Mouse (Mus musculus): ENCODE measurements around the gene Mesp1. TPM values are rescaled to one million over a fixed set of nuclear protein-coding genes. Genes with fewer than 3 reads are reported as not detected.
A peak's percentile ranks its signal among the peaks of the same experiment; 100 is the strongest.

The Mesp1 gene
- total RNA-seq (2021), result under 1 TPM in 1 of 2 experiments, not detected in 1; 0.57 TPM
- long read RNA-seq, partial matches to known transcripts, result 1 of 2 reads
- long read RNA-seq, other reads (novel, unspliced or antisense), result 0 of 2 reads

- no peak for DNase-seq (ENCODE audit: low spot score in 2 of 2)
Measured at GRCm38 (mm10) chr7:79793688-79794087, at the start of gene Mesp1. Gene Mesp1 (minus strand): TSS chr7:79793788.

DNA sequence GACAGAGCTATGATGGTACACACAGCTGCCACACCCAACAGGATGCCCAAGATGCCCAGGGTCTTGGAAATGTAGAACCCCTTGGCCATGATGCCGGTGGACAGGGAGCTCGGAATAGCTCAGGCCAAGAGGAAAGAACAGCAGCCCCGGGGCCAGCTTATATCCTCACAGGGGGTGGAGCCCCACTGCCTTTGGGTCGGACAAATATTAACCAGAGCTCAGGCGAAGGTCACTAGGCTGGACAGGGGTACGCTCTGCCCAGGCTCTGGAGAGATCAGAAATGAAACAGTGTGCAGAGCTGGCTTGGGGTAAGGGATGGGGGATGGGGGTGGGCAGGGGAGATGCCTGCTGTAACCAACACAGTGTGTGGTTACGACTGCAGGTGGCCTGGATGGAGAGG, 48.6 kb upstream of the Mesp1 start:
- DNase-seq (ENCODE audit: low spot score in 2 of 2), result no peak

DNA sequence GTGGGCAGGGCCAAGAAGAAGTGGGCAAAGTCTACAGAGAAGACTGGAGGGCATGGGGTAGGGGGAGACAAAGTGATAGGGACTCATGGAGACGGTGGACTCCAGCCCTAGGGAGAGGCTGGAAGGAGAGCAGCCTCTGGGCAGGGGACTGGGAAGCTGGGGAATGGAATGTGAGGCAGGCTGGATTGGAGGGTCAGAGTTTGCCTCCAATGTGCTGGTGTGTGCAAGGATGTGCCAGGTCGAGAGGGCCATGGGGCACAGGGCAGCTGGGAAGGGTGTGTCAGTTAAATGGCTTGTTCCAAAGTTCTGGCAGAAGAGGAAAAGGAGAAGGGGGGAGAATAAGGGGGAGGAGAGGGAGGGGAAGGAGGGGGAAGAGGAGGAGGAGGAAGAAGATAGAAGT, 43.7 kb upstream of the Mesp1 start:
- DNase-seq (ENCODE audit: low spot score in 2 of 2), result no peak

GRCm38 (mm10) chr7:79835196-79835595, 41.6 kb upstream of the Mesp1 start:
- DNase-seq (ENCODE audit: low spot score in 2 of 2), result no peak

DNA sequence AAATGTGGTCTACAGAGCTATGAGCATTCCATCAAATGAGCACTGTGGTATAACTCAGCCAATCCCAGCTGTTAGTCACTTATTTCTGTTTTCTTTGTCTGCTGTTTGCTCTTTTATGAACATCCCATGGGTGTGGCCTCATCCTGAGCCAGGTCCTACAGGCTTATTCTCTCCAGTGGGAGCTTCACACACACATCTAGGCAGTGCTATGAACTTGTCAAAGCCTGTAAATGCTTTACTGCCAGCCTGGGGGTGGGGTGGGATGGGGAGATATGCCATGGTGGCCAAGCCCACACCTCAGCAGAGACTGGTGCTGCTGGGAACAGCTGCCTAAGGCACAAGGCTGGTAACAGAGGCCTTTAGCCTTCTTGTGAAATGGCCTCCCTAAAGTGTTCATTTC, 39.4 kb upstream of the Mesp1 start:
- no peak for DNase-seq (ENCODE audit: low spot score in 2 of 2)

DNA sequence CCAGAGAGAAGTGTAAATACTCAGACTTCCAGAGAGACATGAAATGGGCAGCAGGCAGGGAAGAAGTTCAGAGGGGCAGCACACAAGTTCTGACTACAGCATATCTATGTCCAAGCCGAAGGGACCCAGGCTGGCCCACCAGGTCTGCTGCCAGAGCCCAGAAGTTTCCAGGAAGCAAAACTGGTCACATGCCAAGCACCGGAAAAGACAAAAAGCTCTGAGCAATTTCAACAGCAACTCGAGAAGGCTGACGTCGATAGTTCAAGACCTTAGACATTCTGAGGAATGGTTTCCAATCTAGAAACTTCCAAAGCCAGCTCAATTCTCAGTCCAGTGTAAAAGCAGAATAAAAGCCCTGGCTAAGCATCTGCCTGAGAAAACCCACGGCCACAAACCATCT, 38.0 kb upstream of the Mesp1 start:
- no peak for DNase-seq (ENCODE audit: low spot score in 2 of 2)

- DNase-seq (ENCODE audit: low spot score in 2 of 2), result no peak
Measured at GRCm38 (mm10) chr7:79831145-79831544, 37.6 kb upstream of the Mesp1 start.

DNA sequence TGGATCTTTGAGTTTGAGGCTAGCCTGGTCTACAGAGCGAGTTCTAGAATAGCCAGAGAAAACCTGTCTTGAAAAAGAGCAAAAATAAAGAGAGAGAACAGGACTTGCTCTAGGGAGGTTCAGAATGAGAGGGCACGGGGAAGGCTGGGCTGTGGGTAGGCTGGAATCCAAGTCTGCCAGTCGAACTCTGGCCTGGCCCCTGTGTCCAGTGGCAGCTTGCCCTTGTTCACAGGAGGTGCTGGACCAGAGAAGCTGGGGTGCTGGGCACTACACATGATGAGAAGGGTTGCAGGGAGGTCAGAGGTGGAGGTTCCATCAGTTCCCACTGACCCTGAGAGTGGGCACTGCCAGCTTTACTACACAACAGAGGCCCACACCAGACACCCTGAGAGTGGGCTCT, 34.8 kb upstream of the Mesp1 start:
- DNase-seq (ENCODE audit: low spot score in 2 of 2), result no peak

DNA sequence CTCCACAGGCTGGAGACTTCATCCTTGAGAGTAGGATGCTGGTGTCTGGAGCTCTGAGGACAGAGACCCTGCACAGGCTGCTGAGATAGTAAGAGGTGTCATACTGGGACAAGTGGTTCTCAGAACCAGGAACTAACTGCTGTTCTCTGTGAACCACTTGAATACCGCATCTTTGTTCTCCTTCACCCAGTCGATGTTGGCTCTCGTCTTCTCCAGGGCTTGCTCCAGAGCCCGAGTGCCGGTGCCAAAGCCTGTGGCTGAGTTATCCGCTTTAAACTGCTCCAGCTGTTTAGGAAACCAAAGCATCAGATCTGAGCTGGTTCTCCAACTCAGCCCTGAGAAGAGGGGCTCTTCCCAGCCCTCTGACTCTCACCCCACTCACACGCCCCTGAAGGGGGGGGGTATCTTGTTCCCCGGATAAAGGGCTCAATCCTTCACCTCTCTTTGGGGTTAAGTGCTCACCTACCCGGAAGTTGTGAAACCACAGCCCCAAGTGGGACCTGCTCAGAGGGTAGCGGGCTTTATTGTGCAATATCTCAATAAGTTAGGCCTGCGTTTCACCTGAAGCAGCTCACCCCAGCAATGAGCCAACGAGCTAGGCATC, 28.6 kb upstream of the Mesp1 start:
- no peak for DNase-seq (ENCODE audit: low spot score in 2 of 2)

GRCm38 (mm10) chr7:79819996-79820395, 26.4 kb upstream of the Mesp1 start:
- no peak for DNase-seq (ENCODE audit: low spot score in 2 of 2)

DNA sequence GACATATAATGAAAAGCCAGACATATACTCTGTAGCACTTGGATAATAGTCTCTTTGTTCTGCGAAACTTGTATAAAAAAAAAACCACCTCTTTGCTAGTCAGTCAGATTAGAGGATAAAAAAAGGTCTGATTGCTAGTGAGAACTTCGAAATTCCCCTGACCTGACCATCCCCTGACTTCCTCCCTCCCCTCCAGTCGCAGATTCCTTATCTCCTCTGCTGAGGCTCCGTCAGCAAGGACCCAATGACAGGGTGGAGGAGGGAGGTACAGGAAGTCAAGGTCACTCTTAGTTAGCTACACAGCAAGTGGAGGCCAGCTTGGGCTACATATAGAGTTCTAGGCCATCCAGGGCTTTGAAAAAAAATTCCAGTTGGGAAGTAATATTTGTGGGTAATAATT, 25.9 kb upstream of the Mesp1 start:
- no peak for DNase-seq (ENCODE audit: low spot score in 2 of 2)

GRCm38 (mm10) chr7:79818321-79818720, 24.7 kb upstream of the Mesp1 start:
- DNase-seq (ENCODE audit: low spot score in 2 of 2), result no peak

DNA sequence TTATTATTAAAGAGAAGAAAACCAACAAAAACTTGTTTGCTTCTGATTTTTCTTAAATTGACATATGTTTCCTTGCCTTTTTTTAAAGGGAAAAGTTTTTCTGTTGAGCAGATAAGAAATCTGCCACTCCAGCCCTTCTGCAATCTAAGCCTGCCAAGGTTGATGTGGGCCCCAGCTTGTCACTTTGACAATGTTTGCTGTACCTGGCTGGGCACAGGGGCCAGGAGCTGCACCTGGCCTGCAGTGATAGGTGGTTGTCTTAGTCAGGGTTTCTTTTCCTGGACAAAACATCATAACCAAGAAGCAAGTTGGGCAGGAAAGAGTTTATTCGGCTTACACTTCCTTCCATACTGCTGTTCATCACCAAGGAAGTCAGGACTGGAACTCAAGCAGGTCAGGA, 19.8 kb upstream of the Mesp1 start:
- DNase-seq (ENCODE audit: low spot score in 2 of 2), result no peak

DNA sequence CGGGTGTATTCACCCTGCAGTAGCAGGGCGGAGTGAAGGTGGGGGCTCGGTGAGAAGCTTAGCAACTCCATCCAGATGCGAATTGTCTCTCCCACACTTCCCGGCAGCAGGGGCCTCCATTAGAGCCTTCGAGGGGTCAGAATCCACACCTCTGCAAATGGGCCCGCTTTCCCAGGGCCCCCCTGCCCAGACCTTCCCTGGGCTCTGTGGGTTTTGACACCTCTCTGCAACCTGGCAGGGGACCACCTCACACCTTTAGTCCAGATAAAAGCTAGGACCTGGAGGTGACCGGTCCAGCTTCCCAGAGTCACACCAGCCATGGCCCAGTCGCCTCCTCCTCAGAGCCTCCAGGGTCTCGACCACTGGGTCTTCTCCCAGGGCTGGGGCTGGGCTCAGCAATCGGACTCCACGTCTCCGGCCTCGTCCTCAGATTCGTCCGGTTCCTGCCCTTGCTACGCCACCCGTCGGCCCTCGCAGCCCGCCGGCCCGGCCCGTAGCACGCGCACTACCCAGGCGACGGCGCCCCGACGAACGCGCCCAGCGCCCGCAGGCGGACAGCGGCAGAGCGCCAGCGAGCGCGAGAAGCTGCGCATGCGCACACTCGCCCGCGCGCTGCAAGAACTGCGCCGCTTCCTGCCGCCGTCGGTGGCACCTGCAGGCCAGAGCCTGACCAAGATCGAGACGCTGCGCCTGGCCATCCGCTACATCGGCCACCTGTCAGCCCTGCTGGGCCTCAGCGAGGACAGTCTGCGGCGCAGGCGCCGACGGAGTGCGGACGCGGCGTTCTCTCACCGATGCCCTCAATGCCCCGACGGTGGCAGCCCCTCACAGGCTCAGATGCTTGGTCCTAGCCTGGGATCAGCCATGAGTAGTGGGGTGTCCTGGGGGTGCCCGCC, 17.3 kb upstream of the Mesp1 start, which contains the start of gene Mesp2:
Gene Mesp2 (plus strand): TSS at position 117 of the 896 bp plus-strand sequence.
- DNase-seq (ENCODE audit: low spot score in 2 of 2), result peak; percentile 75 to 81

GRCm38 (mm10) chr7:79808561-79808960, 15.0 kb upstream of the Mesp1 start:
- DNase-seq (ENCODE audit: low spot score in 2 of 2), result no peak

- no peak for DNase-seq (ENCODE audit: low spot score in 2 of 2)
Measured at GRCm38 (mm10) chr7:79803887-79804286, 10.3 kb upstream of the Mesp1 start.

DNA sequence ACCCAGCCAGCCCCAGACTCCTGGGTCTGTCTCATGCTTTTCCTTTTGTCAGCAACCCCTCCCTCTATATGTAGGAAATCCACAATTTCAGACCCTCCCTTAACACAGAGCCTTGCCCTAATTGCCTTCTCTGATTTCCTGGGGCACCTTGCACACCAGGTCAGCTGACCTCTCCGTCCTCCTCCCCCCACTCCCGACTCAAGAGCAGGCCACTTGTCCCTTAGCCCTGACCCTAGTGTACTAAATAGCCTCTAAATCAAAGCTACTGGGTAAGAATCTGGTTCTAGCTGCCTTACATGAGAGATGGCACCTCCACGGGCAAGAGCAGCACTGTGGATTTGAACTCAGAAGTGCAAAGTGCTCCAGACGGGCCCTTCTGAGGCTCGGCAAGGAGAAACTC, 8.4 kb upstream of the Mesp1 start:
- DNase-seq (ENCODE audit: low spot score in 2 of 2), result no peak

- DNase-seq (ENCODE audit: low spot score in 2 of 2), result no peak
Measured at GRCm38 (mm10) chr7:79801391-79801790, 7.8 kb upstream of the Mesp1 start.

DNA sequence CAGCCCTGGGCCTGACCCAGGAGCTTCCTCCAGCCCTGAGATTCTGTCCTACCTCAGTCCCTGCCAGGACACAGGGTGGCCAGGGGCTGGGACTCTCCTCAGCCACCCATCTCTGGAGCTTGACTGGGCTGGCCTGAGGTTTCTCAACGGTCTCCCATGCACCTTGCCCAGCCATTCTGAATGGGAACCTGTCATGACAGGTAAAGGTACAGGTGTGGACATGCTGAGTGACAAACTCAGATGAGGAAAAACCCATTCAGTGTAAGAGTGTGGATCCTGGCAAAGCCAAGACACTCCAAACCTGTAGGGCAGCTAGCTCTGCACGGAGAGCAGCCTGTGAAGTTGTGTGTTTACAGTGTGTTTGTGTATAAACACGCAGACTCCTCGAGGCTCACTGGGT, 6.7 kb upstream of the Mesp1 start:
- DNase-seq (ENCODE audit: low spot score in 2 of 2), result no peak

DNA sequence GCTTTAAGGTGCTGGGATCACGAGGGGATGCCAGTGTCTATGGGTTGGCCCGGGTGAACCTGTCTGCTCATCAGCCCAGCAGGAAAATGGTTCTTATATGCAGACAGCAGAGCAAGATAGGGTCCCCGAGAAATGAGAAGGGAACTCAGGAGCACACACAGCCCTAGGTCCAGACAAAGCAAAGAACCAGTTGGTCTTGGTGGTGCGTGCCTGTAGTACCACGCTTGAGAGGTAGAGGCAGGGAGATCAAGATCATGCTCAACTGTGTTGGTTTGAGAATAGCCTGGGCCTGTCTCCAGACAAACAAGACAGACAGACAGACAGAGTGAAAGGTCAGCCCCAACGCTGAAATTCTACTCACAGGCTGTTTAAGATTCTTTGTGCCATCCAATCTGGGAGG, 5.9 kb upstream of the Mesp1 start:
- DNase-seq (ENCODE audit: low spot score in 2 of 2), result no peak

DNA sequence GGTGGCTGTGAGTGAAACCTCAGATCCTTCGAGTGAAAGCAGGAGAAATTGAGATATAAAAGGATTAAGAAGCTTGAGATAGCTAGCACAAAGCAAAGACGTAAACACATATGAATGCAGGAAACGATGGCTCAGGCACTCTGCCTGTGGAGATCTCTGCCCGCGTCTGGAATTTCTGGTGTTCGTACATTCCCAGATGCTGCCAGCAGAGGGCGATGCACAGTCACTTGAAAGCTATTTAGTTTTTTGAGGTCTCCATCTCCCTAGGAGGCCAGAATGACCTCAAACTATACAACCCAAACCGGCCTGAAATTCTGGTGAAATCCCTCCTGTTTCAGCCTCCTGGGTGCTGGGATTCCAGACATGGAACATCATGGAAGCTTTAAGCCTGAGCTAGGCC, 5.5 kb upstream of the Mesp1 start:
- peak; percentile 87 to 89 for DNase-seq (ENCODE audit: low spot score in 2 of 2)

- DNase-seq (ENCODE audit: low spot score in 2 of 2), result no peak
Measured at GRCm38 (mm10) chr7:79798606-79799005, 5.0 kb upstream of the Mesp1 start.
